Mouse (Mus musculus): Measurements from ENCODE around the gene Gm10842.

DNA sequence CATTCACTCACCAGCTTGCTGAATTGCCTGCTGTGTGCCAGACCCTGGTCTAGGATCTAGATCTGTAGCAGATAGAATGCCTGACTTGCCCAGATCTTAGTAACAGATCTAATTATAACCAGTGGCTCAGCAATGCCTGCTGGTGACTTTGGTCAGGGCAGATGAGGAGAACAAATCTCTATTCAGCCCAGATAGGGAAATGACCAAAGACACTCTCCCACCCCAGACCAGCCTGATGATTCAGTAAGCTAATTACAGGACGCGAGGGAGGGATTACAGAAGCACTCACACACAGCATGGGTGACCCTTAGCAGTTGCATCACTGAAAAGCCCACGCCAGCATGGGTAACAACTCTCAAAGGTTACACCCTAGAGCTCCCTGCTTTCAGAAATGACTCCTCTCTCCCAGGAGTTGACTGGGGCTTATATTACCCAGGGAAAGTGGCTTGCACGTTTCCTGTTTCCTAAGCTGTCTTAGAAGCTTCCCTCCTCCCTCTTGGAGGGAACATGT lies 26.1 kb upstream of the Gm10842 start:
- no peak for TF ChIP-seq POLR2A (IDR thresholded peaks at IDR 0.05; ENCODE audit: low read depth, low read length)
- TF ChIP-seq CTCF (IDR thresholded peaks at IDR 0.05; ENCODE audit: extremely low read depth, insufficient read depth, insufficient read length, insufficient replicate concordance), result no peak
